Mouse (Mus musculus): Measurements from ENCODE around the gene Ugt1a6b. TPM values are rescaled to one million over a fixed set of nuclear protein-coding genes. Genes with fewer than 3 reads are reported as not detected.

The Ugt1a6b gene
- polyA plus RNA-seq, 1 experiment from 2014 or later, result 0.49 TPM

GRCm38 (mm10) chr1:88264869-88265240 lies 161.8 kb downstream of the Ugt1a6b start:
- Histone ChIP-seq H3K27ac (ENCODE audit: low read length) (no peak overlapping the region), H3K27me3 (replicated peaks; ENCODE audit: control insufficient read depth, insufficient read depth, low read length) (no peaks in the 10 kb centered on the region), H3K9ac (ENCODE audit: low read depth, low read length) (no peak overlapping the region), H3K36me3 (ENCODE audit: control insufficient read depth, insufficient read depth, low read length) (peaks cover 92% of the 10 kb centered on the region), H3K4me2 (ENCODE audit: low read depth, low read length) (no peak overlapping the region), H3K4me1 (ENCODE audit: control insufficient read depth, insufficient read depth, low read length) (0 out of 2 replicates have a peak, but pooled peaks cover 8% of the 10 kb centered on the region), H3K4me3 (ENCODE audit: low read length) (no peak overlapping the region), H3K9me3 (ENCODE audit: control insufficient read depth, low read length) (no peaks in the 10 kb centered on the region)
- no peak for ATAC-seq
- WGBS, result 77% methylated on average over 4 of the region's 4 CpGs

- ATAC-seq, result no peak
- peaks cover 88% of the 10 kb centered on the region for H3K36me3 ChIP-seq (ENCODE audit: control insufficient read depth, insufficient read depth, low read length)
- H3K9ac ChIP-seq (ENCODE audit: low read depth, low read length), result no peak overlapping the region
- WGBS, result 89% methylated on average over 13 of the region's 13 CpGs
- H3K27me3 ChIP-seq (replicated peaks; ENCODE audit: control insufficient read depth, insufficient read depth, low read length), result no peaks in the 10 kb centered on the region
- H3K4me2 ChIP-seq (ENCODE audit: low read depth, low read length), result no peak overlapping the region
- H3K27ac ChIP-seq (ENCODE audit: low read length), result no peak overlapping the region
- H3K9me3 ChIP-seq (ENCODE audit: control insufficient read depth, low read length), result no peaks in the 10 kb centered on the region
- H3K4me1 ChIP-seq (ENCODE audit: control insufficient read depth, insufficient read depth, low read length), result 0 out of 2 replicates have a peak, but pooled peaks cover 5% of the 10 kb centered on the region
- H3K4me3 ChIP-seq (ENCODE audit: low read length), result no peak overlapping the region
Observed at GRCm38 (mm10) chr1:88266123-88266522, 163.1 kb downstream of the Ugt1a6b start.

GRCm38 (mm10) chr1:88267489-88267888 lies 164.4 kb downstream of the Ugt1a6b start:
- 94% methylated on average over 6 of the region's 6 CpGs for WGBS
- Histone ChIP-seq H3K4me1 (ENCODE audit: control insufficient read depth, insufficient read depth, low read length) (0 out of 2 replicates have a peak, but pooled peaks cover 2% of the 10 kb centered on the region), H3K4me2 (ENCODE audit: low read depth, low read length) (no peak overlapping the region), H3K27me3 (replicated peaks; ENCODE audit: control insufficient read depth, insufficient read depth, low read length) (no peaks in the 10 kb centered on the region), H3K4me3 (ENCODE audit: low read length) (no peak overlapping the region), H3K9me3 (ENCODE audit: control insufficient read depth, low read length) (no peaks in the 10 kb centered on the region), H3K36me3 (ENCODE audit: control insufficient read depth, insufficient read depth, low read length) (peaks cover 87% of the 10 kb centered on the region), H3K27ac (ENCODE audit: low read length) (no peak overlapping the region), H3K9ac (ENCODE audit: low read depth, low read length) (no peak overlapping the region)
- no peak for ATAC-seq

- Histone ChIP-seq H3K9me3 (ENCODE audit: control insufficient read depth, low read length) (no peaks in the 10 kb centered on the region), H3K27me3 (replicated peaks; ENCODE audit: control insufficient read depth, insufficient read depth, low read length) (no peaks in the 10 kb centered on the region), H3K4me1 (ENCODE audit: control insufficient read depth, insufficient read depth, low read length) (no peaks in the 10 kb centered on the region), H3K4me2 (ENCODE audit: low read depth, low read length) (no peak overlapping the region), H3K9ac (ENCODE audit: low read depth, low read length) (no peak overlapping the region), H3K36me3 (ENCODE audit: control insufficient read depth, insufficient read depth, low read length) (peaks cover 86% of the 10 kb centered on the region), H3K27ac (ENCODE audit: low read length) (no peak overlapping the region), H3K4me3 (ENCODE audit: low read length) (no peak overlapping the region)
- ATAC-seq, result no peak
- 87% methylated on average over 6 of the region's 6 CpGs for whole genome bisulfite sequencing
Observed at GRCm38 (mm10) chr1:88268070-88268469, 165.0 kb downstream of the Ugt1a6b start.

Other genes starting within 250 kb of the Ugt1a6b start
- gene Dgkd, start 250.0 kb upstream of the Ugt1a6b start, polyA plus RNA-seq (2015; fragmentation: Nextera tagmentation; extraction: Ambion mirVana), result 24.0 and 26.9 TPM in 2 replicates
- gene Usp40, start 94.7 kb upstream of the Ugt1a6b start, polyA plus RNA-seq (2015; fragmentation: Nextera tagmentation; extraction: Ambion mirVana), result 27.4 and 28.4 TPM in 2 replicates
- not detected in 2 replicates for gene Ugt1a10, start 47.9 kb upstream of the Ugt1a6b start, polyA plus RNA-seq (2015; fragmentation: Nextera tagmentation; extraction: Ambion mirVana)
- 17.8 and 23.5 TPM in 2 replicates for gene Ugt1a9, start 32.5 kb upstream of the Ugt1a6b start, polyA plus RNA-seq (2015; fragmentation: Nextera tagmentation; extraction: Ambion mirVana)
- not detected in 2 replicates for gene Ugt1a8, start 15.4 kb upstream of the Ugt1a6b start, polyA plus RNA-seq (2015; fragmentation: Nextera tagmentation; extraction: Ambion mirVana)
- 82.7 and 89.2 TPM in 2 replicates for gene Ugt1a7c, start 8.2 kb upstream of the Ugt1a6b start, polyA plus RNA-seq (2015; fragmentation: Nextera tagmentation; extraction: Ambion mirVana)
- 9.0 and 11.0 TPM in 2 replicates for gene Ugt1a6a, start 31.6 kb downstream of the Ugt1a6b start, polyA plus RNA-seq (2015; fragmentation: Nextera tagmentation; extraction: Ambion mirVana)
- not detected in 2 replicates for gene Ugt1a5, start 62.8 kb downstream of the Ugt1a6b start, polyA plus RNA-seq (2015; fragmentation: Nextera tagmentation; extraction: Ambion mirVana)
- 0.37 TPM in 1 of 2 replicates, not detected in the other for gene Ugt1a2, start 97.3 kb downstream of the Ugt1a6b start, polyA plus RNA-seq (2015; fragmentation: Nextera tagmentation; extraction: Ambion mirVana)
- 5.7 and 8.0 TPM in 2 replicates for gene Dnajb3, start 102.5 kb downstream of the Ugt1a6b start, polyA plus RNA-seq (2015; fragmentation: Nextera tagmentation; extraction: Ambion mirVana)
- gene Ugt1a1, start 108.7 kb downstream of the Ugt1a6b start, polyA plus RNA-seq (2015; fragmentation: Nextera tagmentation; extraction: Ambion mirVana), result 55.9 and 79.1 TPM in 2 replicates
- gene Mroh2a, start 123.7 kb downstream of the Ugt1a6b start, polyA plus RNA-seq (2015; fragmentation: Nextera tagmentation; extraction: Ambion mirVana), result 0.76 and 0.88 TPM in 2 replicates
- gene Hjurp, start 174.4 kb downstream of the Ugt1a6b start, polyA plus RNA-seq (2015; fragmentation: Nextera tagmentation; extraction: Ambion mirVana), result 135 and 141 TPM in 2 replicates
- gene Trpm8, start 174.4 kb downstream of the Ugt1a6b start, polyA plus RNA-seq (2015; fragmentation: Nextera tagmentation; extraction: Ambion mirVana), result not detected in 2 replicates

Measured in intestine, embryonic 16.5 days (tissue).